8 mouse cellular contexts compared by ENCODE assay signal in the genomic region with DNA sequence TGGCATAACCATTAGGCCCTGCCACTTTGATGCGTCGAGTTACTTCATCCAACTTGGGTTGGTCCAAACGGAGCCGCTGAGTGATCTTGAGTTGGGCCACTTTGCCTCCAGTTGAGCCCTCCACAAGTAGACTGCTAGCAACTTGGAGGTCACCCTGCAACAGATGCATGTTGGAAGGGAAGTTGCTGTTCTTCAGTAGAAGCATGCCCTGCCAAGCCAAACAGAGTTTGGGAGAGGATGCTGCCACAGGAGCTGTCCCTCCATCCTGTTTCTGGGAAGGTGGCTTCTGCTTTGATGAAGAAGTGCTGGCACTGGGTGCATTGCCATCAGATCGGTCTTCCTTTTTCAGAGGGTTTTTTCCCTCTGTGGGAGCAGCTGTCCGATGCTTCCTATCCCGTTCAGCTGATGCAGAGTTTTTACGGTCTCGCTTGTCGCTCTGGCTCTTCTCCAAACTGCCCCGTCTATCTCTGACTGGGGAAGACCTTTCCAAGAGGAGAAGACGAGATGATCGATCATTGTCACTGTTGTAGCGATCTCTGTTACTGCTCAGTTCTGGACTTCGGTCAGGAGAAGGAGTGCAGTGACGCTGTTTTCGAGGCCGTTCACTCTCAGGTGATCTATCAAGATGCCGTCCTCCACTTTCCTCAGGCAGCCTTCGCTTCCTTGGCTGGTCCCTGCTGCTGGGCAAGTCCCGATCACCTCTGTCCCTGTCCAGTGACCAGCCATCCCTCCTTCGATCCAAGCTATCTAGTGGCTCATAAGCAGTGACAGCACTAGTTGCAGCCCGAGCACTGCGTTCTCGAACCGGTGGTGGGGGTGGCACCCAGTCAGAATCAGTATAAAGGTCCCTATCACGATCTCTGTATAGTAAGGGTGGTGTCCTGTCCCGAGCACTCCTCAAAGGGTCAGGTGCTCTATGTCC. TPM values are rescaled to one million over a fixed set of nuclear protein-coding genes. Genes with fewer than 3 reads are reported as not detected.
DNase-seq lines count a peak whose midpoint lies in the region; ATAC-seq and TF ChIP-seq lines count a peak whose summit lies in the region.

No protein-coding gene starts in this region.

- no peaks in the 10 kb centered on the region for H3K27me3 ChIP-seq in hindbrain, embryonic 15.5 days
- no peaks in the 10 kb centered on the region for H3K27me3 ChIP-seq in liver, embryonic 15.5 days

- H3K27ac ChIP-seq in embryonic fibroblast, embryonic 13.5 days (ENCODE audit: insufficient read depth, low read length), result no peak overlapping the region
- H3K27ac ChIP-seq in hindbrain, embryonic 15.5 days (replicated peaks), result no peak overlapping the region
- H3K27ac ChIP-seq in liver, embryonic 15.5 days (replicated peaks), result no peak overlapping the region

- 66% methylated on average over 28 of the region's 28 CpGs for WGBS in hindbrain, embryonic 15.5 days
- WGBS in liver, embryonic 15.5 days (ENCODE audit: insufficient replicate concordance), result 75% methylated on average over 28 of the region's 28 CpGs

- peak; percentile 11 for DNase-seq in cerebellum, adult 11 months
- peak; percentile 50 for DNase-seq in MEL-GATA-1-ER (ENCODE audit: extremely low read depth, low read depth)
- no peak for DNase-seq in spleen, adult 18-20 months
- no peak for DNase-seq in frontal cortex, adult 2 months (ENCODE audit: extremely low spot score in 1 of 2, low spot score in 1 of 2)

- H3K4me3 ChIP-seq in embryonic fibroblast, embryonic 13.5 days (ENCODE audit: insufficient read depth, low read length), result peak overlapping the region; percentile 71
- H3K4me3 ChIP-seq in hindbrain, embryonic 15.5 days, result peak overlapping the region; percentile 86
- peak overlapping the region; percentile 97 for H3K4me3 ChIP-seq in liver, embryonic 15.5 days (replicated peaks)

- no peak for TF ChIP-seq POLR2A in embryonic fibroblast, embryonic 13.5 days (IDR thresholded peaks at IDR 0.05; ENCODE audit: low read depth, low read length)

- peak overlapping the region; percentile 89 for H3K4me2 ChIP-seq in hindbrain, embryonic 15.5 days
- H3K4me2 ChIP-seq in liver, embryonic 15.5 days, result peak overlapping the region; percentile 86

- no peak overlapping the region for H3K9ac ChIP-seq in hindbrain, embryonic 15.5 days
- peak overlapping the region; percentile 91 for H3K9ac ChIP-seq in liver, embryonic 15.5 days

- H3K4me1 ChIP-seq in embryonic fibroblast, embryonic 13.5 days (ENCODE audit: control insufficient read depth, insufficient read depth, low read length), result peaks cover 9% of the 10 kb centered on the region
- H3K4me1 ChIP-seq in hindbrain, embryonic 15.5 days (replicated peaks), result peaks cover 46% of the 10 kb centered on the region
- peaks cover 36% of the 10 kb centered on the region for H3K4me1 ChIP-seq in liver, embryonic 15.5 days (replicated peaks)

- no peak for TF ChIP-seq CTCF in embryonic fibroblast, embryonic 13.5 days (IDR thresholded peaks at IDR 0.05; ENCODE audit: borderline replicate concordance, insufficient read depth, low read length)

- ATAC-seq in cerebellum, adult (ENCODE audit: insufficient number of reproducible peaks, low FRiP score, low TSS enrichment), result no peak
- ATAC-seq in hindbrain, embryonic 15.5 days (ENCODE audit: low FRiP score, low read depth), result no peak
- no peak for ATAC-seq in liver, embryonic 15.5 days (ENCODE audit: insufficient read depth)

- H3K9me3 ChIP-seq in hindbrain, embryonic 15.5 days, result no peaks in the 10 kb centered on the region
- no peaks in the 10 kb centered on the region for H3K9me3 ChIP-seq in liver, embryonic 15.5 days (replicated peaks)

- H3K36me3 ChIP-seq in hindbrain, embryonic 15.5 days, result 0 out of 2 replicates have a peak, but pooled peaks cover 4% of the 10 kb centered on the region
- peaks cover 38% of the 10 kb centered on the region for H3K36me3 ChIP-seq in liver, embryonic 15.5 days (replicated peaks)

RNA-seq across cellular contexts. Expression of a gene that starts 2.7 kb away (rescaled TPM):
- 18.2 and 19.0 TPM in 2 replicates for polyA plus RNA-seq in embryonic fibroblast, embryonic 13.5 days (2011; ENCODE audit: insufficient read length, low read depth, missing spikeins)
- polyA plus RNA-seq in hindbrain, embryonic 15.5 days (2015; fragmentation: Nextera tagmentation; extraction: Ambion mirVana), result 6.9 and 7.5 TPM in 2 replicates
- 8.3 and 8.5 TPM in 2 replicates for polyA plus RNA-seq in liver, embryonic 15.5 days (2015; fragmentation: Nextera tagmentation; extraction: Ambion mirVana)
- polyA plus RNA-seq in frontal cortex, adult 2 months (2012; rRNA removed), result 5.3 and 5.9 TPM in 2 replicates

RNA-seq across cellular contexts. Expression of a gene that starts 39.7 kb away (rescaled TPM):
- polyA plus RNA-seq in embryonic fibroblast, embryonic 13.5 days (2011; ENCODE audit: insufficient read length, low read depth, missing spikeins), result 11.6 and 13.5 TPM in 2 replicates
- polyA plus RNA-seq in hindbrain, embryonic 15.5 days (2015; fragmentation: Nextera tagmentation; extraction: Ambion mirVana), result 2.5 and 2.6 TPM in 2 replicates
- 0.50 and 0.52 TPM in 2 replicates for polyA plus RNA-seq in liver, embryonic 15.5 days (2015; fragmentation: Nextera tagmentation; extraction: Ambion mirVana)
- polyA plus RNA-seq in frontal cortex, adult 2 months (2012; rRNA removed), result 3.3 and 3.4 TPM in 2 replicates

RNA-seq across cellular contexts. Expression of a gene that starts 52.1 kb away (rescaled TPM):
- polyA plus RNA-seq in embryonic fibroblast, embryonic 13.5 days (2011; ENCODE audit: insufficient read length, low read depth, missing spikeins), result 72.9 and 84.2 TPM in 2 replicates
- 176 and 186 TPM in 2 replicates for polyA plus RNA-seq in hindbrain, embryonic 15.5 days (2015; fragmentation: Nextera tagmentation; extraction: Ambion mirVana)
- 89.7 and 93.8 TPM in 2 replicates for polyA plus RNA-seq in liver, embryonic 15.5 days (2015; fragmentation: Nextera tagmentation; extraction: Ambion mirVana)
- 117 and 121 TPM in 2 replicates for polyA plus RNA-seq in frontal cortex, adult 2 months (2012; rRNA removed)

Comparison
In these comparisons a context has a peak if more than half of its experiments do, and no peak if none do; other contexts are left out.
1. DNase-seq: peak in cerebellum, adult 11 months (single experiment) and MEL-GATA-1-ER (single experiment); none in spleen, adult 18-20 months (0 of 2) and frontal cortex, adult 2 months (0 of 2).
2. Peak in every context shown above with its lines, with median percentiles within 50 percentile points of each other: H3K4me3 ChIP-seq.